11 mouse cellular contexts compared by ENCODE assay signal in genomic region chr4:119911071-119911904, GRCm38 (mm10).
DNase-seq lines count a peak whose midpoint lies in the region; ATAC-seq lines count a peak whose summit lies in the region.
"Had no signal": no experiment of that assay in that cellular context is flagged by ENCODE, and none has a peak within 500 bp of the region (broad histone marks: within the 10 kb centered on the region; RNA-seq: fewer than 3 reads in every experiment).

No protein-coding gene starts in this region.

- peak; percentile 53 for DNase-seq in heart, adult 8-10 months (ENCODE audit: low spot score)
- DNase-seq in right cerebral cortex, postnatal 14 days: peak; percentile 6
- no peak for DNase-seq in right cerebral cortex, postnatal 25 days
- peak; percentile 75 for DNase-seq in cerebellum, adult 9-11 months
- DNase-seq in midbrain, embryonic 10.5 days (ENCODE audit: low spot score): no peak
- DNase-seq in gastrocnemius, postnatal 10 days: no peak
- DNase-seq: lung, adult 18-20 months had no signal

- no peak overlapping the region for H3K4me2 ChIP-seq in heart, embryonic 12.5 days
- H3K4me2 ChIP-seq: embryonic facial prominence, embryonic 12.5 days; midbrain, embryonic 12.5 days had no signal

- H3K27ac ChIP-seq in heart, embryonic 12.5 days (ENCODE audit: poor library complexity, severe bottlenecking): no peak overlapping the region
- no peak overlapping the region for H3K27ac ChIP-seq in midbrain, embryonic 10.5 days (replicated peaks)
- H3K27ac ChIP-seq: embryonic facial prominence, embryonic 12.5 days; midbrain, embryonic 12.5 days had no signal

- no peak overlapping the region for H3K9ac ChIP-seq in heart, embryonic 12.5 days
- H3K9ac ChIP-seq: embryonic facial prominence, embryonic 12.5 days; midbrain, embryonic 12.5 days had no signal

- H3K36me3 ChIP-seq in heart, embryonic 12.5 days: no peaks in the 10 kb centered on the region
- no peaks in the 10 kb centered on the region for H3K36me3 ChIP-seq in megakaryocyte, embryonic 14.5 days (replicated peaks; ENCODE audit: low read length)
- no peaks in the 10 kb centered on the region for H3K36me3 ChIP-seq in midbrain, embryonic 10.5 days
- H3K36me3 ChIP-seq: embryonic facial prominence, embryonic 12.5 days; midbrain, embryonic 12.5 days had no signal

- no peak for ATAC-seq in heart, embryonic 12.5 days (ENCODE audit: insufficient number of reproducible peaks, low FRiP score)

- WGBS in heart, embryonic 12.5 days: 59% methylated on average over 13 of the region's 13 CpGs
- WGBS in midbrain, embryonic 10.5 days: 84% methylated on average over 13 of the region's 13 CpGs

- H3K9me3 ChIP-seq in heart, embryonic 12.5 days (replicated peaks): no peaks in the 10 kb centered on the region
- H3K9me3 ChIP-seq in megakaryocyte, embryonic 14.5 days: no peaks in the 10 kb centered on the region
- H3K9me3 ChIP-seq in midbrain, embryonic 10.5 days (replicated peaks): no peaks in the 10 kb centered on the region
- H3K9me3 ChIP-seq: embryonic facial prominence, embryonic 12.5 days; midbrain, embryonic 12.5 days had no signal

- H3K27me3 ChIP-seq in heart, embryonic 12.5 days (replicated peaks): peaks cover 8% of the 10 kb centered on the region; the same call in 1 of the 2 replicates
- peaks cover 12% of the 10 kb centered on the region for H3K27me3 ChIP-seq in megakaryocyte, embryonic 14.5 days (replicated peaks)
- no peaks in the 10 kb centered on the region for H3K27me3 ChIP-seq in midbrain, embryonic 10.5 days (ENCODE audit: low read depth, poor library complexity, severe bottlenecking)
- H3K27me3 ChIP-seq: embryonic facial prominence, embryonic 12.5 days had no signal

- H3K4me1 ChIP-seq in heart, embryonic 12.5 days (replicated peaks): 0 out of 2 replicates have a peak, but pooled peaks cover 2% of the 10 kb centered on the region
- H3K4me1 ChIP-seq in megakaryocyte, embryonic 14.5 days: peaks cover 78% of the 10 kb centered on the region
- H3K4me1 ChIP-seq in midbrain, embryonic 10.5 days: peaks cover 13% of the 10 kb centered on the region
- H3K4me1 ChIP-seq: embryonic facial prominence, embryonic 12.5 days had no signal

- no peak overlapping the region for H3K4me3 ChIP-seq in heart, embryonic 12.5 days
- H3K4me3 ChIP-seq in megakaryocyte, embryonic 14.5 days (replicated peaks): peak overlapping the region; percentile 85
- no peak overlapping the region for H3K4me3 ChIP-seq in midbrain, embryonic 10.5 days
- H3K4me3 ChIP-seq: embryonic facial prominence, embryonic 12.5 days; midbrain, embryonic 12.5 days had no signal

Comparison
In these comparisons a context has a peak if more than half of its experiments do, and no peak if none do; other contexts are left out.
1. DNase-seq: peak in heart, adult 8-10 months (single experiment), right cerebral cortex, postnatal 14 days (single experiment) and cerebellum, adult 9-11 months (single experiment); none in right cerebral cortex, postnatal 25 days (single experiment), midbrain, embryonic 10.5 days (single experiment) and gastrocnemius, postnatal 10 days (single experiment).